Mouse (Mus musculus) stomach, embryonic 15.5 days (tissue): Measurements from ENCODE around the gene Ubb. TPM values are rescaled to one million over a fixed set of nuclear protein-coding genes. Genes with fewer than 3 reads are reported as not detected.
A peak's percentile ranks its signal among the peaks of the same experiment; 100 is the strongest.

Experiments used
- ATAC-seq: fragments of 200-750 bp; cut with Nextera tagmentation; 2 replicates; pipeline ENCODE4 v1.8.0; 2017; ENCODE audit warnings: low read depth, moderate number of reproducible peaks, moderate TSS enrichment; ENCODE audit not compliant: insufficient read depth, low FRiP score
- H3K27ac ChIP-seq: fragments of 300-500 bp; sonication (generic); 2 replicates; pipeline ENCODE4 v1.5.1; 2015; ENCODE audit warnings: mild to moderate bottlenecking, inconsistent platforms
- H3K27me3 ChIP-seq: fragments of 300-500 bp; sonication (generic); replicated peaks from 2 replicates; pipeline ENCODE4 v1.6.1; 2015; ENCODE audit warnings: inconsistent platforms
- H3K36me3 ChIP-seq: fragments of 300-500 bp; sonication (generic); 2 replicates; pipeline ENCODE4 v1.6.1; 2015; ENCODE audit warnings: inconsistent platforms
- H3K4me1 ChIP-seq: fragments of 300-500 bp; sonication (generic); 2 replicates; pipeline ENCODE4 v1.6.1; 2015; ENCODE audit warnings: inconsistent platforms
- H3K4me2 ChIP-seq: fragments of 300-500 bp; sonication (generic); 2 replicates; pipeline ENCODE4 v1.6.1; 2015; ENCODE audit warnings: mild to moderate bottlenecking, inconsistent platforms
- H3K4me3 ChIP-seq: fragments of 300-500 bp; sonication (generic); replicated peaks from 2 replicates; pipeline ENCODE4 v1.5.1; 2015; ENCODE audit warnings: inconsistent platforms
- H3K9ac ChIP-seq: fragments of 300-500 bp; sonication (generic); 2 replicates; pipeline ENCODE4 v1.6.1; 2015; ENCODE audit warnings: inconsistent platforms
- H3K9me3 ChIP-seq: fragments of 300-500 bp; sonication (generic); 2 replicates; pipeline ENCODE4 v1.6.1; 2016; ENCODE audit warnings: inconsistent platforms
- WGBS: fragments of 180-500 bp; shearing (Covaris S2); methylation state at CpG from one replicate; pipeline ENCODE4 v1.1.7; 2015; 5-methylcytosine and 5-hydroxymethylcytosine counted together
- polyA plus RNA-seq: library from polyadenylated mRNA; unstranded; fragments of >200 nt; fragmentation: Nextera tagmentation; extraction: Ambion mirVana; gene quantifications from 2 replicates; pipeline ENCODE4 v1.2.1, GENCODE M21; 2015

The Ubb gene
- polyA plus RNA-seq, 1 experiment from 2014 or later = 2,363 TPM

- no peak for ATAC-seq
- H3K36me3 ChIP-seq = no peaks in the 10 kb centered on the region
- H3K4me2 ChIP-seq = peak overlapping the region; percentile 30; the same call in 1 of the 2 replicates
- no peaks in the 10 kb centered on the region for H3K27me3 ChIP-seq
- H3K4me1 ChIP-seq = 0 out of 2 replicates have a peak, but pooled peaks cover 3% of the 10 kb centered on the region
- no peaks in the 10 kb centered on the region for H3K9me3 ChIP-seq
- no peak overlapping the region for H3K27ac ChIP-seq
- WGBS = 49% methylated on average over 7 of the region's 7 CpGs
- no peak overlapping the region; the same call in 1 of the 2 replicates for H3K4me3 ChIP-seq
- no peak overlapping the region for H3K9ac ChIP-seq
These were observed 13.4 kb upstream of the Ubb start for GRCm38 (mm10) chr11:62537590-62537989.

DNA sequence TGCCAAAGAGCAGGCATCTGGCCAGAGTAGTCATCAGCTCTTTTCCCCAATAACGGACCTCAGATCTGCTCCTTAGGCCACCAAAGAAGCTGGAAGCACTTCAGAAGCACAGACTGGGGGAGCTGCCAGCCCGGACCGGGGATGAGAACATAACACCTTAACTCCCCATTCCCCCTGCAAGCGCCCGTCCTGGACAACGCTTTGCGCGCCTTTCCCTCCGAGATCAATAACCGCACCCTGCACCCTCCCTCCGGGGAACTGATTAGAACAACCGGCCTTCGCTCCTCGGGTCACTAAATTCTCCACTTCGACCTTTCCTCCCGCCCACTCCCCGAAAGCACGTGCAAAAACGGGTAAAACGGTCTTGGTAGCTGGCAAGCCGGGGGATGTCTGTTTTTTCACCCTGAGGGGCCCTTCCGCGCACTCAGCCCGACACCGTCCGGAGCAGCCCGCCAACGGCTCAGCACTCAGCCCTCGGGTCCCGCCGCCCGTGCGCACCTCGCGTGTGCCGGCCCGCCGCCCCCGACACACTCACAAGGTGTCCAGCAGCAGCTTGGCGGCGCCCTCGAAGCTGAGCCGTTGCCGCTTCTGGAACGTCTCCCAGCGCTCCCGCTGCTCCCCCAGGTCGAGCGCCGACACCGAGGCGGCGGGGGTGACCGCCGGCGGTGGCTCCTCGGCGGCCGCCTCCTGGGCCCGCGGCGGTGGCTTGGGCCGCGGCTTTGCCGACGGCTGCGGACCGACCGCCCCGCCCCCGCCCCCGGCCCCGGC, 12.5 kb upstream of the Ubb start:
- WGBS = under 1% methylated on average over 52 of the region's 73 CpGs
- Histone ChIP-seq H3K27ac (peak overlapping the region; percentile 48; the same call in 1 of the 2 replicates), H3K27me3 (no peaks in the 10 kb centered on the region), H3K9ac (peak overlapping the region; percentile 73), H3K4me1 (0 out of 2 replicates have a peak, but pooled peaks cover 3% of the 10 kb centered on the region), H3K9me3 (no peaks in the 10 kb centered on the region), H3K4me3 (peak overlapping the region; percentile 72), H3K4me2 (peak overlapping the region; percentile 94), H3K36me3 (no peaks in the 10 kb centered on the region)
- peak; percentile 81 for ATAC-seq

GRCm38 (mm10) chr11:62539089-62539890, 11.7 kb upstream of the Ubb start, which contains the start of gene Cenpv:
Gene Cenpv (minus strand): TSS chr11:62539261.
- ATAC-seq = peak; percentile 82
- no peaks in the 10 kb centered on the region for H3K36me3 ChIP-seq
- peak within 1 kb of the TSS; percentile 94 for H3K4me2 ChIP-seq
- H3K9ac ChIP-seq = peak within 1 kb of the TSS; percentile 73
- H3K27ac ChIP-seq = peak within 1 kb of the TSS; percentile 48; the same call in 1 of the 2 replicates
- 7% methylated on average over 46 of the region's 57 CpGs for WGBS
- peak within 1 kb of the TSS; percentile 72 for H3K4me3 ChIP-seq
- no peaks in the 10 kb centered on the region for H3K9me3 ChIP-seq
- H3K4me1 ChIP-seq = 0 out of 2 replicates have a peak, but pooled peaks cover 3% of the 10 kb centered on the region
- no peaks in the 10 kb centered on the region for H3K27me3 ChIP-seq

- H3K36me3 ChIP-seq = no peaks in the 10 kb centered on the region
- no peaks in the 10 kb centered on the region for H3K27me3 ChIP-seq
- no peaks in the 10 kb centered on the region for H3K9me3 ChIP-seq
- H3K4me1 ChIP-seq = 0 out of 2 replicates have a peak, but pooled peaks cover 3% of the 10 kb centered on the region
- no peak overlapping the region for H3K27ac ChIP-seq
- WGBS = 81% methylated on average over 7 of the region's 7 CpGs
- no peak overlapping the region for H3K4me3 ChIP-seq
- no peak overlapping the region for H3K9ac ChIP-seq
- ATAC-seq = no peak
- no peak overlapping the region for H3K4me2 ChIP-seq
These were observed 10.8 kb upstream of the Ubb start for GRCm38 (mm10) chr11:62540167-62540566.

DNA sequence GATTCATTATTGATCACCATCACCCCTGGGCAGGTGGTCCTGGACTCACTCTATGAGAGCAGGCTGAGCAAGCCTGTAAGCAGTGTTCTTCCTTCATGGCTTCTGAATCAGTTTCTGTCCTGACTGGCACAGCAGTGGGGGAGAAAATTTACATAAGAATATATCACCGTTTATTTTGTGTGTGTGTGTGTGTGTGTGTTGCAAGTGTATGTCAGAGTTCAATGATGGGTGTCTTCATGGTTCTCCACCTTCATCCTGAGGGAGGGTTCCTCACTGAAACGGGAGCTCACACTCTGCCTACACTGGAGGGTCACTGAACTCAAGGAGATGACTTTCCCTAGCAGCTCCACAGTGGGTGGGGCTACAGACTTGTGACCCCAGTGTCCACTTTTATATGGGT, 10.0 kb upstream of the Ubb start:
- no peaks in the 10 kb centered on the region for H3K9me3 ChIP-seq
- H3K27me3 ChIP-seq = no peaks in the 10 kb centered on the region
- no peak for ATAC-seq
- no peaks in the 10 kb centered on the region for H3K36me3 ChIP-seq
- no peak overlapping the region for H3K9ac ChIP-seq
- H3K4me3 ChIP-seq = no peak overlapping the region
- H3K4me2 ChIP-seq = no peak overlapping the region
- 51% methylated on average over 2 of the region's 2 CpGs for WGBS
- 0 out of 2 replicates have a peak, but pooled peaks cover 3% of the 10 kb centered on the region for H3K4me1 ChIP-seq
- no peak overlapping the region for H3K27ac ChIP-seq

DNA sequence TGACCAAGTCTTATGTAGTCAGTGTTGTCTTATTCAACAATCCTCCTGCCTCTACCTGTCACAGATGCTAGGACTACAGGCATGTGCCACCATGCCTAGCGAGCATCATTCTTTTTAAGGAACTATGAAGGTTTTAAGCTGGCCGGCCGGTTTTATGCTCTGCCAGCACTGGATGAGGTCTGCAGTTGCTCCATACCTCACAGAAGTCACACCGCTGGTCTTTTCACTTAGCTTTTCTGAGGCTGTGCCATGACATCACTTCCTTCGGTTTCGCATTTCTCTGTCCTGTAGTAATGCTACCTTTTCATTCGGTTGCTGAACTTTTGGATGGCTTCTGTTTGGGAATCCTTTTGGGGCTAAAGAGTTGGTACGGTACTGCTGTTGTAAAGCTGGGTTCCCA, 9.4 kb upstream of the Ubb start:
- Histone ChIP-seq H3K4me1 (0 out of 2 replicates have a peak, but pooled peaks cover 3% of the 10 kb centered on the region), H3K36me3 (no peaks in the 10 kb centered on the region), H3K9ac (no peak overlapping the region), H3K4me3 (no peak overlapping the region), H3K4me2 (no peak overlapping the region), H3K27me3 (no peaks in the 10 kb centered on the region), H3K9me3 (no peaks in the 10 kb centered on the region), H3K27ac (no peak overlapping the region)
- ATAC-seq = no peak
- WGBS = 75% methylated on average over 8 of the region's 8 CpGs

DNA sequence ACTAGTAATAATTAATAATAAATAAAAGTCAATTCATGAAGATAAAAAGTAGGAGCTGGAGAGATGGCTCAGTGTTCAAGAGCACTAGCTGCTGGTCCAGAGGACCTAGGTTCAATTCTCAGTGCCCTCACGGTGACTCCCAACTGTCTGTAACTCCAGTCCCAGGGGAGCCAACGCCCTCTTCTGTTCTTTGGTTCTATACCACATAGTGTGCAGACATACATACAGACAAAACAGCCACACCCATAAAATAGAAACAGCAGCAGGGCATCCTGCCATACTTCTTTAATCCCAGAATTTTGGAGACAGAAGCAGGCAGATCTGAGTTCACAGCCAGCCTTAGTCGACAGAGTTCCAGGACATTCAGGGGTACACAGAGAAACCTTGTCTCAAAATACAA, 7.0 kb upstream of the Ubb start:
- H3K4me1 ChIP-seq = 0 out of 2 replicates have a peak, but pooled peaks cover 3% of the 10 kb centered on the region
- WGBS = 83% methylated on average over 3 of the region's 3 CpGs
- no peaks in the 10 kb centered on the region for H3K36me3 ChIP-seq

DNA sequence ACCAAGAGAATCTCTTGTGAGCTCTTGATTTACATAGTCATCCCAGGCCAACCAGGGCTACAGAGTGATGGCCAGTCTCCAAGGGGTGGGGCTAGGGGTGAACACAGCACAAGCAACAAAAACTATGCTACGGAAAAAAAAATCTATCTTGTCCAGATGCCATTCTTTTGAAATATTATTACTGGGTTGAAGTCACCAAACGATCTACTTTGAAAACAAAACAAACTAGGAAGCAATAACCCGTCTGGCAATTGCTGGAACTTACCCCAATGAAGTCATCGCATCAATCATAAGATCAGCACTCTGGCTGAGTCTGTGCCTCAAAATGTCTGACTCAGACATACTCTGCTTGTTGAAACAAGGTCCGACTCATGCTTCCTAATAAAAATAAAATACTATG, 1.2 kb upstream of the Ubb start:
- Histone ChIP-seq H3K27me3 (no peaks in the 10 kb centered on the region), H3K9me3 (no peaks in the 10 kb centered on the region), H3K36me3 (0 out of 2 replicates have a peak, but pooled peaks cover 3% of the 10 kb centered on the region), H3K4me2 (peak overlapping the region; percentile 63), H3K4me3 (peak overlapping the region; percentile 70), H3K27ac (peak overlapping the region; percentile 100), H3K9ac (no peak overlapping the region), H3K4me1 (peaks cover 14% of the 10 kb centered on the region)
- 7% methylated on average over 5 of the region's 5 CpGs for WGBS
- no peak for ATAC-seq

More for the DNA sequence above, 7.0 kb upstream of the Ubb start:
- no peak overlapping the region for H3K4me2 ChIP-seq
- H3K27ac ChIP-seq = no peak overlapping the region
- no peak overlapping the region for H3K9ac ChIP-seq
- H3K9me3 ChIP-seq = no peaks in the 10 kb centered on the region
- H3K27me3 ChIP-seq = no peaks in the 10 kb centered on the region
- no peak overlapping the region for H3K4me3 ChIP-seq
- ATAC-seq = no peak

- ATAC-seq = peak; percentile 49
- Histone ChIP-seq H3K9me3 (no peaks in the 10 kb centered on the region), H3K4me2 (peak overlapping the region; percentile 63), H3K27ac (peak overlapping the region; percentile 100), H3K4me1 (peaks cover 18% of the 10 kb centered on the region), H3K4me3 (peak overlapping the region; percentile 70), H3K9ac (peak overlapping the region; percentile 87), H3K36me3 (0 out of 2 replicates have a peak, but pooled peaks cover 3% of the 10 kb centered on the region), H3K27me3 (no peaks in the 10 kb centered on the region)
- WGBS = 0% methylated on average over 11 of the region's 11 CpGs
These were observed 715 bp upstream of the Ubb start for GRCm38 (mm10) chr11:62550227-62550685.

DNA sequence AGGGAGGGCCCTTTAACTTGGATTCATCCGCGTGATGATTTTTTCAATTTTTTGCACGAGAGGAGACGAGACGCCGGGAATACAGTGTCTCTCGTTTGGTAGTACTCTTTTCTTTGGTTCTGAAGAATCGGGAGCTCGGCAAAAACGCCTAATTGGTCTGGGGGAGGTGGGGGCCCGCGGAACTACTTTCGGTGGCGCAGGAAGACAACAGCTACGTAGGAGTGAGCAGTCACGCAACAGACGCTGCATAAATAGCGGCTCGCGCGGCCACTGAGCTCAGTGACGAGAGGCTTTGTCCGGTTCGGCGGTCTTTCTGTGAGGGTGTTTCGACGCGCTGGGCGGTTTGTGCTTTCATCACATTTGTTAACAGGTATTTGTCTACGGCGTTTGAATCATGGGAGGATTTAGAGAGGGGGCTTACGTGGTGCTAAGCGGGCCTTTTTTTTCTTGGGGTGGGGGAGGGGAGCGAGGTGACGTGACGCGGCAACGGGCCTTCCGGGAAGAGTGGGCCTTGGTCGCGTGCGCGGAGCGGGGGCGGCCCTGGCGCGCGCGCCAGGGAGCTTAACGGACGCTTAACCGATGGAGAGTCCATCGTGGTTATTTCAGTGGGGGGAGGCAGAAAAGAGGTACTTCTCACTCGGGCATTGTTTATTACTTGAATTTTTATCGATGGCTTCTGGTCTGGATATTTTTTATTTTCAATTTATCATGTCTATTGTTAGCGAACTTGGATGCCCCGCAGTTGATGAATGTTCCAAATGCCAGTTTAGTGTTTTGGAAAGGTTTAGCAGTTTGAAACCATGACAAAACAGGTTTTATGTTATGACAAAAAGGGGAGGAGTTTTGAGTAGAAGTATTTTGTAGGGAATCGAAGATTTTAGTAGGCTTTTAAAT, 502 bp downstream of the Ubb start:
- peak; percentile 80 for ATAC-seq
- Histone ChIP-seq H3K4me3 (peak overlapping the region; percentile 70), H3K4me2 (peak overlapping the region; percentile 45), H3K9ac (peak overlapping the region; percentile 60), H3K4me1 (peaks cover 21% of the 10 kb centered on the region), H3K27me3 (no peaks in the 10 kb centered on the region), H3K36me3 (0 out of 2 replicates have a peak, but pooled peaks cover 3% of the 10 kb centered on the region), H3K27ac (peak overlapping the region; percentile 87), H3K9me3 (no peaks in the 10 kb centered on the region)
- under 1% methylated on average over 58 of the region's 58 CpGs for WGBS

GRCm38 (mm10) chr11:62553186-62553585, 2.2 kb downstream of the Ubb start:
- peak overlapping the region; percentile 19; the same call in 1 of the 2 replicates for H3K9ac ChIP-seq
- no peak overlapping the region for H3K27ac ChIP-seq
- peak overlapping the region; percentile 44 for H3K4me3 ChIP-seq
- H3K4me1 ChIP-seq = peaks cover 21% of the 10 kb centered on the region
- 0 out of 2 replicates have a peak, but pooled peaks cover 3% of the 10 kb centered on the region for H3K36me3 ChIP-seq
- WGBS = 21% methylated on average over 1 of the region's 1 CpGs
- H3K9me3 ChIP-seq = no peaks in the 10 kb centered on the region
- H3K4me2 ChIP-seq = peak overlapping the region; percentile 86
- no peak for ATAC-seq
- H3K27me3 ChIP-seq = no peaks in the 10 kb centered on the region
